26 mouse cellular contexts compared by ENCODE assay signal in genomic region chr4:62872562-62872961, GRCm38 (mm10).
DNase-seq lines count a peak whose midpoint lies in the region; ATAC-seq and TF ChIP-seq lines count a peak whose summit lies in the region.
"Had no signal": no experiment of that assay in that cellular context is flagged by ENCODE, and none has a peak within 500 bp of the region (broad histone marks: within the 10 kb centered on the region; RNA-seq: fewer than 3 reads in every experiment).

No protein-coding gene starts in this region.

- H3K4me2 ChIP-seq in forebrain, embryonic 13.5 days = no peak overlapping the region
- H3K4me2 ChIP-seq in forebrain, embryonic 11.5 days (ENCODE audit: low read depth, low read length, severe bottlenecking) = no peak overlapping the region
- no peak overlapping the region for H3K4me2 ChIP-seq in forebrain, embryonic 14.5 days (ENCODE audit: low read length)
- H3K4me2 ChIP-seq in forebrain, postnatal 0 days (ENCODE audit: low read depth) = no peak overlapping the region
- H3K4me2 ChIP-seq: embryonic facial prominence, embryonic 12.5 days; heart, embryonic 12.5 days; heart, embryonic 15.5 days; hindbrain, embryonic 13.5 days; intestine, embryonic 15.5 days had no signal

- peaks cover 26% of the 10 kb centered on the region for H3K27me3 ChIP-seq in forebrain, embryonic 13.5 days
- no peaks in the 10 kb centered on the region for H3K27me3 ChIP-seq in forebrain, embryonic 11.5 days (ENCODE audit: control insufficient read depth, insufficient read depth, low read length)
- no peaks in the 10 kb centered on the region for H3K27me3 ChIP-seq in forebrain, embryonic 14.5 days (replicated peaks; ENCODE audit: control insufficient read depth, insufficient read depth, low read length)
- peaks cover 3% of the 10 kb centered on the region; the same call in 1 of the 2 replicates for H3K27me3 ChIP-seq in forebrain, postnatal 0 days (ENCODE audit: insufficient read depth, low read length)
- H3K27me3 ChIP-seq: embryonic facial prominence, embryonic 12.5 days; heart, embryonic 15.5 days; hindbrain, embryonic 13.5 days; intestine, embryonic 15.5 days had no signal

- TF ChIP-seq POLR2A in brain, embryonic 14.5 days (IDR thresholded peaks at IDR 0.05; ENCODE audit: borderline replicate concordance, extremely low read depth, insufficient read depth, insufficient read length, poor library complexity, severe bottlenecking) = no peak

- H3K9me3 ChIP-seq in forebrain, embryonic 13.5 days (replicated peaks) = no peaks in the 10 kb centered on the region
- no peaks in the 10 kb centered on the region for H3K9me3 ChIP-seq in forebrain, embryonic 11.5 days (ENCODE audit: control insufficient read depth, low read length)
- H3K9me3 ChIP-seq in forebrain, embryonic 14.5 days (replicated peaks; ENCODE audit: control insufficient read depth, low read length) = no peaks in the 10 kb centered on the region
- no peaks in the 10 kb centered on the region for H3K9me3 ChIP-seq in forebrain, postnatal 0 days (ENCODE audit: low read length)
- H3K9me3 ChIP-seq: embryonic facial prominence, embryonic 12.5 days; heart, embryonic 15.5 days; hindbrain, embryonic 10.5 days; hindbrain, embryonic 13.5 days; intestine, embryonic 15.5 days had no signal

- WGBS in forebrain, embryonic 13.5 days = 57% methylated on average over 10 of the region's 10 CpGs
- WGBS in forebrain, embryonic 11.5 days = 73% methylated on average over 10 of the region's 10 CpGs
- 52% methylated on average over 10 of the region's 10 CpGs for WGBS in forebrain, embryonic 14.5 days
- 50% methylated on average over 10 of the region's 10 CpGs for WGBS in forebrain, postnatal 0 days

- no peak for DNase-seq in forebrain, embryonic 11.5 days (ENCODE audit: low spot score)
- peak; percentile 81 for DNase-seq in brain, embryonic 14.5 days (ENCODE audit: low read depth)
- peak; percentile 80 for DNase-seq in forebrain, embryonic 14.5 days (ENCODE audit: low spot score)
- peak; percentile 44 for DNase-seq in forebrain, postnatal 0 days
- DNase-seq in layer of hippocampus, postnatal 25 days (ENCODE audit: extremely low spot score in 1 of 2, low spot score in 1 of 2) = no peak
- DNase-seq: adrenal gland, adult 2 months; adrenal gland, postnatal 14 days; cerebellum, adult 18-20 months; cerebellum, adult 9-10 months; cerebellum, postnatal 14 days; gastrocnemius, adult 2 months; gastrocnemius, postnatal 14 days; heart, adult 11 months; heart, postnatal 10 days; heart, postnatal 36 days; kidney, adult 11 months had no signal

- TF ChIP-seq CTCF in brain, embryonic 14.5 days (IDR thresholded peaks at IDR 0.05; ENCODE audit: borderline replicate concordance, extremely low read depth, insufficient read depth, insufficient read length) = no peak
- no peak for TF ChIP-seq CTCF in forebrain, postnatal 0 days (IDR thresholded peaks at IDR 0.05; ENCODE audit: low read depth)

- H3K4me1 ChIP-seq in forebrain, embryonic 13.5 days = peaks cover 18% of the 10 kb centered on the region
- H3K4me1 ChIP-seq in forebrain, embryonic 11.5 days (replicated peaks; ENCODE audit: control insufficient read depth, insufficient read depth, low read length) = no peaks in the 10 kb centered on the region
- H3K4me1 ChIP-seq in forebrain, embryonic 14.5 days (ENCODE audit: control insufficient read depth, insufficient read depth, low read length) = 0 out of 2 replicates have a peak, but pooled peaks cover 3% of the 10 kb centered on the region
- H3K4me1 ChIP-seq in forebrain, postnatal 0 days (ENCODE audit: insufficient read depth) = no peaks in the 10 kb centered on the region; the same call in 1 of the 2 replicates
- H3K4me1 ChIP-seq: embryonic facial prominence, embryonic 12.5 days; hindbrain, embryonic 10.5 days; intestine, embryonic 15.5 days had no signal

- H3K9ac ChIP-seq in forebrain, embryonic 13.5 days = no peak overlapping the region
- no peak overlapping the region for H3K9ac ChIP-seq in forebrain, embryonic 11.5 days (ENCODE audit: low read length)
- no peak overlapping the region for H3K9ac ChIP-seq in forebrain, embryonic 14.5 days (ENCODE audit: low read length)
- no peak overlapping the region for H3K9ac ChIP-seq in forebrain, postnatal 0 days
- H3K9ac ChIP-seq: embryonic facial prominence, embryonic 12.5 days; heart, embryonic 12.5 days; heart, embryonic 15.5 days; hindbrain, embryonic 13.5 days; intestine, embryonic 15.5 days had no signal

- no peak overlapping the region for H3K4me3 ChIP-seq in forebrain, embryonic 13.5 days
- no peak overlapping the region for H3K4me3 ChIP-seq in forebrain, embryonic 11.5 days (ENCODE audit: low read depth, low read length)
- H3K4me3 ChIP-seq in forebrain, embryonic 14.5 days (ENCODE audit: low read depth, low read length) = no peak overlapping the region
- no peak overlapping the region for H3K4me3 ChIP-seq in forebrain, postnatal 0 days (ENCODE audit: low read depth, low read length)
- H3K4me3 ChIP-seq: embryonic facial prominence, embryonic 12.5 days; erythroblast, embryonic 14.5 days; gastrocnemius, adult 2 months; heart, embryonic 12.5 days; heart, embryonic 15.5 days; hindbrain, embryonic 10.5 days; hindbrain, embryonic 13.5 days; intestine, embryonic 15.5 days had no signal

- peak; percentile 77 for ATAC-seq in forebrain, embryonic 13.5 days
- no peak for ATAC-seq in forebrain, embryonic 11.5 days (replicated peaks; ENCODE audit: low FRiP score)
- peak; percentile 77 for ATAC-seq in forebrain, embryonic 14.5 days
- ATAC-seq in forebrain, postnatal 0 days = peak; percentile 59; the same call in 1 of the 2 replicates
- ATAC-seq: CD4-positive, CD25-positive, alpha-beta regulatory T cell, adult 4 months; hindbrain, embryonic 16.5 days; intestine, embryonic 15.5 days had no signal

- H3K27ac ChIP-seq in forebrain, embryonic 13.5 days = no peak overlapping the region
- no peak overlapping the region for H3K27ac ChIP-seq in forebrain, embryonic 11.5 days (ENCODE audit: low read depth, low read length)
- no peak overlapping the region for H3K27ac ChIP-seq in forebrain, embryonic 14.5 days (ENCODE audit: low read depth, low read length)
- no peak overlapping the region for H3K27ac ChIP-seq in forebrain, postnatal 0 days (ENCODE audit: low read depth, low read length)
- H3K27ac ChIP-seq: embryonic facial prominence, embryonic 12.5 days; gastrocnemius, adult 2 months; heart, embryonic 15.5 days; hindbrain, embryonic 10.5 days; hindbrain, embryonic 13.5 days; intestine, embryonic 15.5 days had no signal

- no peaks in the 10 kb centered on the region for H3K36me3 ChIP-seq in forebrain, embryonic 13.5 days (ENCODE audit: poor library complexity, severe bottlenecking)
- H3K36me3 ChIP-seq in forebrain, embryonic 11.5 days (ENCODE audit: control insufficient read depth, insufficient read depth, low read length) = no peaks in the 10 kb centered on the region
- no peaks in the 10 kb centered on the region for H3K36me3 ChIP-seq in forebrain, embryonic 14.5 days (ENCODE audit: control insufficient read depth, insufficient read depth, low read length)
- no peaks in the 10 kb centered on the region for H3K36me3 ChIP-seq in forebrain, postnatal 0 days (ENCODE audit: insufficient read depth)
- H3K36me3 ChIP-seq: embryonic facial prominence, embryonic 12.5 days; heart, embryonic 12.5 days; heart, embryonic 15.5 days; hindbrain, embryonic 10.5 days; hindbrain, embryonic 13.5 days; intestine, embryonic 15.5 days had no signal

Comparison
In these comparisons a context has a peak if more than half of its experiments do, and no peak if none do; other contexts are left out.
1. DNase-seq: peak in brain, embryonic 14.5 days (single experiment), forebrain, embryonic 14.5 days (single experiment) and forebrain, postnatal 0 days (single experiment); none in forebrain, embryonic 11.5 days (single experiment) and layer of hippocampus, postnatal 25 days (0 of 2).